Mouse (Mus musculus): ENCODE results near the gene Ngrn. TPM values are rescaled to one million over a fixed set of nuclear protein-coding genes. Genes with fewer than 3 reads are reported as not detected.
A peak's percentile ranks its signal among the peaks of the same experiment; 100 is the strongest.

Ngrn gene
- polyA plus RNA-seq, 1 experiment from 2014 or later: 47.4 TPM

DNA sequence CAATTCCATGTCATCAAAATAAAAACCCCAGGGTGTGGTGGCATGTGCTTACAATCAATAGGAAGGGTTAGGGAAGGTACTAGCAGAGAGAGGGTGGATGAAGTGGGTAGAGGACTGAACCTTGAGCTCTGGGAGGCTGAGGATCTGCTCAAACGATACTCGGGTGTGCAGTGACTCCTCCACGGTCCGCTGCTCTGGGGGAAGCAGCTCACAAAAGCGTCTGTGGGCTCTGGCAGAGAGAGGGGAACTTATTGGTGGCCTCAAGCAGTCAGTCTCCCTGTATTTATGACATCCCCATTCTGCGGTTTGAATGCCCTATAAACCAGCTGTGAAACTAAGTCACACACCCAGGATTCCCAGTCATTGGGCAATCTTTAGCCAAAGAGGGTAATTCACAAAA is 30.8 kb upstream of the Ngrn start:
- H3K9ac ChIP-seq (ENCODE audit: low read length): no peak overlapping the region
- WGBS: 69% methylated on average over 6 of the region's 6 CpGs
- no peak for ATAC-seq (ENCODE audit: low read depth)

DNA sequence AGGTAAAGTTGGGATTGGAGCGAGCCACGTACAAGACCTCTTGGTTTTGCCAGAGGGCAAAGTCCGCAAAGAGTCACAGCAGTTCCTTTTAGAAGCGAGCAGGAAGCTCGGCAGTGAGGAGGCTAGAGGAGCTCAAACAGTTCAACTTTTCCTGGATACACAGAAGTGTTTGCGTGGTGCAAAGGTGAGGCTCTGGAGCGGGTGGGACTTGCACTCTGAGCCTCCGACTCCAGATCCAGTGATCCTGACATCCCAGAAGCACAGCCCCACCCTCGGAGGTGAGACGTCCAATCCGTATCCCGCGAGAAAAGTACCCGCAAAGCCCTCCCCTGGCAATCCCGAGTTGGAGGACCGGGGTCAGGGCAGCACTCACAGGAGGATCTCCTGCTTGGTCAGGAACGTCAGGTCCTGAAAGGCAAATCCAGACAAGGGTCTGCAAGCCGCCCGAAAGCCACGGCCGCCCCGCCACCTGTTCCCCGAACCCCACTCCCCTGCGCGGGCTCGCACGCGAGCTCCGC is 29.0 kb upstream of the Ngrn start:
- no peaks in the 10 kb centered on the region for H3K9me3 ChIP-seq (ENCODE audit: control insufficient read depth, low read length)
- H3K36me3 ChIP-seq (ENCODE audit: control insufficient read depth, insufficient read depth, low read length): peaks cover 8% of the 10 kb centered on the region
- ATAC-seq (ENCODE audit: low read depth): peak; percentile 30
- 2% methylated on average over 29 of the region's 29 CpGs for WGBS
- peak overlapping the region; percentile 95 for H3K4me2 ChIP-seq (ENCODE audit: low read depth, low read length)
- peak overlapping the region; percentile 83 for H3K4me3 ChIP-seq (ENCODE audit: low read length)
- peak overlapping the region; percentile 70 for H3K9ac ChIP-seq (ENCODE audit: low read length)
- no peaks in the 10 kb centered on the region for H3K27me3 ChIP-seq (ENCODE audit: control insufficient read depth, insufficient read depth, low read depth, low read length)
- peak overlapping the region; percentile 75 for H3K27ac ChIP-seq (ENCODE audit: low read length)
- H3K4me1 ChIP-seq (replicated peaks; ENCODE audit: control insufficient read depth, insufficient read depth, low read length): peaks cover 20% of the 10 kb centered on the region

More for the DNA sequence above, 30.8 kb upstream of the Ngrn start:
- no peak overlapping the region for H3K4me2 ChIP-seq (ENCODE audit: low read depth, low read length)
- H3K27me3 ChIP-seq (ENCODE audit: control insufficient read depth, insufficient read depth, low read depth, low read length): no peaks in the 10 kb centered on the region
- H3K4me1 ChIP-seq (replicated peaks; ENCODE audit: control insufficient read depth, insufficient read depth, low read length): peaks cover 20% of the 10 kb centered on the region
- no peaks in the 10 kb centered on the region for H3K9me3 ChIP-seq (ENCODE audit: control insufficient read depth, low read length)
- H3K36me3 ChIP-seq (ENCODE audit: control insufficient read depth, insufficient read depth, low read length): peaks cover 16% of the 10 kb centered on the region
- H3K27ac ChIP-seq (ENCODE audit: low read length): no peak overlapping the region
- H3K4me3 ChIP-seq (ENCODE audit: low read length): no peak overlapping the region

- Histone ChIP-seq H3K4me2 (ENCODE audit: low read depth, low read length) (peak within 1 kb of the TSS; percentile 95), H3K27me3 (ENCODE audit: control insufficient read depth, insufficient read depth, low read depth, low read length) (no peaks in the 10 kb centered on the region), H3K4me1 (replicated peaks; ENCODE audit: control insufficient read depth, insufficient read depth, low read length) (peaks cover 20% of the 10 kb centered on the region), H3K27ac (ENCODE audit: low read length) (peak within 1 kb of the TSS; percentile 75), H3K4me3 (ENCODE audit: low read length) (peak within 1 kb of the TSS; percentile 83), H3K36me3 (ENCODE audit: control insufficient read depth, insufficient read depth, low read length) (peaks cover 3% of the 10 kb centered on the region), H3K9me3 (ENCODE audit: control insufficient read depth, low read length) (no peaks in the 10 kb centered on the region), H3K9ac (ENCODE audit: low read length) (peak within 1 kb of the TSS; percentile 70)
- ATAC-seq (ENCODE audit: low read depth): peak; percentile 100
- WGBS: 1% methylated on average over 52 of the region's 56 CpGs
Measured at GRCm38 (mm10) chr7:80232489-80233029, 28.5 kb upstream of the Ngrn start, which contains the start of the genes Cib1 and Gdpgp1. Gene Cib1 (minus strand): TSS chr7:80232813. Gene Gdpgp1 (plus strand): TSS chr7:80232865.

DNA sequence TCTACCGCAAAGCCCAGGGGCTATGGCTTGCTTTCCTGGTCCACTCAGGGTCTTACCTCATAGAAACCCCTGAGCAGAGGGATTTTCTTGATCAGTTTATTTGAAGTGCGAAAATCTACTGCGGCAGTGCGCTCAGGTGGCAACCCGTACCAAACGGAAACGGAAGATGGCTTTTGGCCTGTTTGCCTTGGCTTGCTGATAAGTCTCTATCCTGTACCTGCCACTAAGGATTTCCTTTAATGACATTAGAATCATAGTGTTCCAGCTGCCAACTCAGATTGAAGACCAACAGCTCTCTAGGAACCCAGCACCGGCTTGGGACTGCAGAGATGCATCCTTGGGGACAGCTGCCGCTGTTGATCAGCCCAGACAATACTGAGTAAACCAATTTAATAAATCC is 27.2 kb upstream of the Ngrn start:
- H3K27ac ChIP-seq (ENCODE audit: low read length): no peak overlapping the region
- H3K9me3 ChIP-seq (ENCODE audit: control insufficient read depth, low read length): no peaks in the 10 kb centered on the region
- peaks cover 20% of the 10 kb centered on the region for H3K4me1 ChIP-seq (replicated peaks; ENCODE audit: control insufficient read depth, insufficient read depth, low read length)
- WGBS: 64% methylated on average over 9 of the region's 9 CpGs
- H3K4me3 ChIP-seq (ENCODE audit: low read length): peak overlapping the region; percentile 83
- H3K27me3 ChIP-seq (ENCODE audit: control insufficient read depth, insufficient read depth, low read depth, low read length): no peaks in the 10 kb centered on the region
- peak overlapping the region; percentile 95 for H3K4me2 ChIP-seq (ENCODE audit: low read depth, low read length)
- ATAC-seq (ENCODE audit: low read depth): no peak
- H3K9ac ChIP-seq (ENCODE audit: low read length): peak overlapping the region; percentile 57
- H3K36me3 ChIP-seq (ENCODE audit: control insufficient read depth, insufficient read depth, low read length): peaks cover 6% of the 10 kb centered on the region; the same call in 1 of the 2 replicates

DNA sequence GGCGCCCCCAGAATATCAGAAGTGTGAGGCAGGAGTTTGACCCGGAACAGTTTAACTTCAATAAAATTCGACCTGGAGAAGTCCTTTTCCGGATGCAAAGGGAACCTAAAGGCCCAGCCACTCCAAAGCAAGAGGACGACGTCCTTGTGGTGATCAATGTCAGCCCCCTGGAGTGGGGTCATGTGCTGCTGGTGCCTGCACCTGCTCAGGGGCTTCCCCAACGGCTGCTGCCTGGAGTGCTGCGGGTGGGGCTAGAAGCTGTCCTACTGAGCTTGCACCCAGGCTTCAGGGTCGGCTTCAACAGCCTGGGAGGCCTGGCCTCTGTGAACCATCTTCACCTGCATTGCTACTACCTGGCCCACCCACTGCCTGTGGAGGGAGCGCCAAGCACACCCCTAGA is 22.5 kb upstream of the Ngrn start:
- Histone ChIP-seq H3K27me3 (ENCODE audit: control insufficient read depth, insufficient read depth, low read depth, low read length) (no peaks in the 10 kb centered on the region), H3K4me1 (replicated peaks; ENCODE audit: control insufficient read depth, insufficient read depth, low read length) (peaks cover 6% of the 10 kb centered on the region), H3K9ac (ENCODE audit: low read length) (no peak overlapping the region), H3K4me3 (ENCODE audit: low read length) (no peak overlapping the region), H3K36me3 (ENCODE audit: control insufficient read depth, insufficient read depth, low read length) (peaks cover 9% of the 10 kb centered on the region; the same call in 1 of the 2 replicates), H3K4me2 (ENCODE audit: low read depth, low read length) (no peak overlapping the region), H3K27ac (ENCODE audit: low read length) (no peak overlapping the region), H3K9me3 (ENCODE audit: control insufficient read depth, low read length) (no peaks in the 10 kb centered on the region)
- no peak for ATAC-seq (ENCODE audit: low read depth)
- WGBS: 84% methylated on average over 10 of the region's 10 CpGs

DNA sequence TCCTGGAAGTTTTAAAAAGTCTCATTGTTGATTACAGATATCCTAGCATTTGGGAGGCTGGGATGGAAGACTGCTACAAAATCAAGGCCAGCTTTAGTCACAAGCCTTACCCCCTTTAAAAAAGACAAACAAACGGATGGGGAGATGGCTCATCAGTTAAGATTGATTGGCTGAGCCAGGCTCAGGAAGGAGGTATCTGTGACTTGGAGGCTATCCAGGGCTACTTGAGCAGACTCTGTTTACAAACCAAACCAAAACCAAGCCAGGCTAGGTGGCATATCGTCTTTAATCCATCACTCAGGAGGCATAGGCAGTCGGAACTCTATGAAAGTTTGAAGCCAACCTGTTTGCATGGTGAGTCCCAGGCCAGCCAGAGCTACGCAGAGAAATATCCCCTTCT is 19.4 kb upstream of the Ngrn start:
- no peak overlapping the region for H3K9ac ChIP-seq (ENCODE audit: low read length)
- H3K27me3 ChIP-seq (ENCODE audit: control insufficient read depth, insufficient read depth, low read depth, low read length): no peaks in the 10 kb centered on the region
- 39% methylated on average over 4 of the region's 4 CpGs for WGBS
- 0 out of 2 replicates have a peak, but pooled peaks cover 2% of the 10 kb centered on the region for H3K4me1 ChIP-seq (replicated peaks; ENCODE audit: control insufficient read depth, insufficient read depth, low read length)
- peaks cover 9% of the 10 kb centered on the region; the same call in 1 of the 2 replicates for H3K36me3 ChIP-seq (ENCODE audit: control insufficient read depth, insufficient read depth, low read length)
- ATAC-seq (ENCODE audit: low read depth): no peak
- no peak overlapping the region for H3K4me2 ChIP-seq (ENCODE audit: low read depth, low read length)
- H3K4me3 ChIP-seq (ENCODE audit: low read length): no peak overlapping the region
- H3K9me3 ChIP-seq (ENCODE audit: control insufficient read depth, low read length): no peaks in the 10 kb centered on the region
- H3K27ac ChIP-seq (ENCODE audit: low read length): peak overlapping the region; percentile 45

GRCm38 (mm10) chr7:80244851-80245250 is 16.2 kb upstream of the Ngrn start:
- Histone ChIP-seq H3K9me3 (ENCODE audit: control insufficient read depth, low read length) (no peaks in the 10 kb centered on the region), H3K4me1 (replicated peaks; ENCODE audit: control insufficient read depth, insufficient read depth, low read length) (0 out of 2 replicates have a peak, but pooled peaks cover 4% of the 10 kb centered on the region), H3K36me3 (ENCODE audit: control insufficient read depth, insufficient read depth, low read length) (0 out of 2 replicates have a peak, but pooled peaks cover 3% of the 10 kb centered on the region), H3K9ac (ENCODE audit: low read length) (no peak overlapping the region), H3K4me3 (ENCODE audit: low read length) (no peak overlapping the region), H3K27me3 (ENCODE audit: control insufficient read depth, insufficient read depth, low read depth, low read length) (no peaks in the 10 kb centered on the region), H3K27ac (ENCODE audit: low read length) (no peak overlapping the region), H3K4me2 (ENCODE audit: low read depth, low read length) (no peak overlapping the region)
- WGBS: 90% methylated on average over 4 of the region's 4 CpGs
- no peak for ATAC-seq (ENCODE audit: low read depth)

DNA sequence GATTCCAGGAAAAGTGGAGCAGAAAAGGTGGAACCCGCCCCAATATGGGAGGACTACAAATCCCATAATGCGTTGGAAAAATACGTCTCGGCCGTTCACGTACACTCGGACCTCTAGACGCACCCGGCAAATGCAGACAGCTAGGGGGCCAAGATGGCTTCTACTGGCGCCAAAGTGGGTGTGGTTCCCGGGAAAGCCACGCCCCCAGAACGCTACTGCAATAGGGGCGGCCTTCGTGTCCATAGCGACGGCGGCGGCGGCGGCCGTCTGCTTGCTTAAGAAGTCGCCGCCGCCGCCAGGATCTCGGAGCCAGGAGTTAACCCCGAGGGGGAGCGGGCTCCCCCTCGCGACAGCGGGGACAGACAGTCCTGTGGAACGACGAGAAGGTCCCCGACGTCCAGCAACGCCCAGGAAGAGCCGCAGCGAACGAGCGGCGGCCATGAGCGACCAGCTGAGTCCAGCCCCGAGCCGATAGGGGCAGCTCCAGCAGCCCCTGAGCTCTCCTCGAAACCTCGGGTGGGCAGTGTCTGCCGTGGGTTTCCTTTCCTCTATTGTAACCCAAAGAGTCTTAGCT is 14.8 kb upstream of the Ngrn start, which contains the start of gene Ttll13:
Ttll13 (plus strand) TSS at position 229 of the 574 bp plus-strand sequence.
- under 1% methylated on average over 48 of the region's 48 CpGs for WGBS
- peak within 1 kb of the TSS; percentile 63 for H3K4me3 ChIP-seq (ENCODE audit: low read length)
- H3K36me3 ChIP-seq (ENCODE audit: control insufficient read depth, insufficient read depth, low read length): no peaks in the 10 kb centered on the region
- no peaks in the 10 kb centered on the region for H3K27me3 ChIP-seq (ENCODE audit: control insufficient read depth, insufficient read depth, low read depth, low read length)
- peak within 1 kb of the TSS; percentile 78 for H3K9ac ChIP-seq (ENCODE audit: low read length)
- no peaks in the 10 kb centered on the region for H3K9me3 ChIP-seq (ENCODE audit: control insufficient read depth, low read length)
- peak within 1 kb of the TSS; percentile 73 for H3K4me2 ChIP-seq (ENCODE audit: low read depth, low read length)
- H3K27ac ChIP-seq (ENCODE audit: low read length): peak within 1 kb of the TSS; percentile 87
- H3K4me1 ChIP-seq (replicated peaks; ENCODE audit: control insufficient read depth, insufficient read depth, low read length): 0 out of 2 replicates have a peak, but pooled peaks cover 4% of the 10 kb centered on the region
- ATAC-seq (ENCODE audit: low read depth): peak; percentile 99

GRCm38 (mm10) chr7:80246859-80247258 is 14.2 kb upstream of the Ngrn start:
- H3K4me1 ChIP-seq (replicated peaks; ENCODE audit: control insufficient read depth, insufficient read depth, low read length): 0 out of 2 replicates have a peak, but pooled peaks cover 4% of the 10 kb centered on the region
- H3K27ac ChIP-seq (ENCODE audit: low read length): no peak overlapping the region; the same call in 1 of the 2 replicates
- peak overlapping the region; percentile 63 for H3K4me3 ChIP-seq (ENCODE audit: low read length)
- no peaks in the 10 kb centered on the region for H3K27me3 ChIP-seq (ENCODE audit: control insufficient read depth, insufficient read depth, low read depth, low read length)
- no peak for ATAC-seq (ENCODE audit: low read depth)
- H3K9ac ChIP-seq (ENCODE audit: low read length): peak overlapping the region; percentile 78
- peak overlapping the region; percentile 73 for H3K4me2 ChIP-seq (ENCODE audit: low read depth, low read length)
- H3K36me3 ChIP-seq (ENCODE audit: control insufficient read depth, insufficient read depth, low read length): no peaks in the 10 kb centered on the region
- WGBS: 39% methylated on average over 7 of the region's 7 CpGs
- H3K9me3 ChIP-seq (ENCODE audit: control insufficient read depth, low read length): no peaks in the 10 kb centered on the region
